Mouse (Mus musculus) ovary, postnatal 10 days (tissue): ENCODE data around the gene Atxn2l.

Experiments used
- DNase-seq: peaks from one replicate; pipeline ENCODE4 v3.0.0; 2022; ENCODE audit warnings: low spot score

Atxn2l gene

DNA sequence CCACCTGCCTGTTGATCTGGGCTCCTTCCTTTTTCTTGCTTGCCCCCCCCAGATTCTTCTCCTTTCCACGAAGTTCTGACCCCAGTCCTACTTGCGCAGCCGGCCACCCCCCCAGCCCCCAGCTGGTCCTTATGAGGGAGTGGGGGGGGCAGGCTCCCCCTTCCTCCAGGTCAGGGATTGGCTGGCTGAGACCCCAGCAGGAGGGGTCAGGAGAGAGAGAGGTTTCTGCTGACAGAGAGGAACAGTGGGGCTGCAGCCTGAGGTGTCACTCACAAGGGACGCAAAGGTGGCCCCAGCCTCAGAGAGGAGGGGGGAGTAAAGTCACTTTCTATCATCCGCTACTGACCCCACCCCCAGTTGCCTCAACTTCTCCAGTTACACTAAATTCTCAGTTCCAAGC lies 40.2 kb downstream of the Atxn2l start, which contains the start of gene Atp2a1:
Atp2a1 (minus strand) TSS at position 105 of the 400 bp plus-strand sequence.
- DNase-seq, result no peak

DNA sequence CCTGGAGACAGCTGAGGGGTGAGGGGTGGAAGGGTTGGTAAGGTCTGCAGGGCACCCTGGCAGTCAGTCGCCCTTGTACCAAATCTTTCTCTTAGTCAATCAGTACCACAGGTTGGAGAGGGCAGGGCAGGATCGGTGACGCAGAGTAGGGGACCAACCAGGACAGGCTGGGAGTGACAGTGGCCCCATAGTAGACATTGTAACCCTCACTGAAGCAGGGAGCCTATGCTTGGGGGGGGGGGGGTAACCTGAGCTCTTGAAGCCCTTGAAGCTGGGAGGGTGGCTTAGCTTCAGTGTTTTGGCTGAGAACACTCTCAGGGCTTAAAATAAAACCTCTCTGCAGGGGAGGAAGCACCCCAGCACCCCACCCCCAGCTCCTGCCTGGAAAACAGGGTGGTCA lies 41.6 kb downstream of the Atxn2l start:
- DNase-seq, result no peak

- no peak for DNase-seq
Observed at GRCm38 (mm10) chr7:126460623-126461399, 42.4 kb downstream of the Atxn2l start.

DNA sequence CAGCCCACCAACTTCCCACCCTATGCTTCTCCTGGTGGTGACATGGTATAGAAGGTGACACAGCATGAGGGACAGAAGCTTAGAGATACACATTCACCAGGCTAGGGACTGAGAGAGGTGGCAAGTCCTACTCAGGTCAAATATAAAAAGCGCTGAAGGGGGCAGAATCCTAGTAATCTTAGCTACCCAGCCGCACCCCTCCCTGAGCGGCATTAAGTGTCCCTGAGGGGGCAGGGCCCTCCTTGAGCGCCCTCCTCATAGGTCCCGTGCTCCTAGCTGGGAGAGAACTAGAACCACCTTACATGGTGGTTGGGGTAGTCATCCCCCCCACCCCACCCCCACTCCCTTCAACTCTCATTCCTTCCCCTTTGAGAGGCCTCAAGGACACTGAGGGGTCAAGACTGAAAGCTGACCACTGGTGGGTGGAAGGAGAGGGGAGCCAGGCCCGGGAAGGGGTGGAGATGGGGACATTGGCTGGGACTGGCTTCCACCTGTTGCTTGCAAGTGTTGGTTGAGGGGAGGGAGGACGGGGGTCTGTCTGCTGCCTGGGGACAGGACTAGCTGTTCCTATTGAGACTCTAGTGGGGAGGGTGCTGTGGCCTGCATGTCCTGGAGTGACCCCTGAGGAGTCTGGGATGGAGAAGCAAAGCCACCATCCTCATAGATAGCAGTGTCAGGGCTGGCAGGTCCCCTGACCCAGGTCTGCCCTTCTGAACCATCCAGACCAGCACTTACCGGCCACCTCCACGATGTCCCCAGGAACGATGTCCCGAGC lies 44.2 kb downstream of the Atxn2l start:
- DNase-seq, result no peak

DNA sequence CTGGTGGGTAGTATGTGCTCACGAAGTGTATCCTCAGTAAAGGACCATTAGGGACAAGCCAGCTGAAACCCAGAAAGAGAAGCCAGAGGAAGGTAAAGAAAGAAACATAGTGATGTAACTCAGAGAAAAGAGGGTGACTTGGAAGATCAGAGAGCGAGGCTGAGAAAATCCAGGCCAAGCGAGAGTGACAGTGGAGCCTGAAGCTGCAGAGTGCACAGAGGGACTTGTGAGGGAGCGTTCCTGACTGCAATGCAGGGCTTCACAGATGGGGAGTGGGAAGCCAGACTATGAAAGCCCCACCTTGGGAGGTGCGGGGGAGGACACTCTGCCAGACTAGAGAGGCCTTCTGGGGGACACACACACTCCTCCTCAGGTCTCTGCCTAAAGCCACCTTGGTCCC lies 45.0 kb downstream of the Atxn2l start:
- no peak for DNase-seq

DNA sequence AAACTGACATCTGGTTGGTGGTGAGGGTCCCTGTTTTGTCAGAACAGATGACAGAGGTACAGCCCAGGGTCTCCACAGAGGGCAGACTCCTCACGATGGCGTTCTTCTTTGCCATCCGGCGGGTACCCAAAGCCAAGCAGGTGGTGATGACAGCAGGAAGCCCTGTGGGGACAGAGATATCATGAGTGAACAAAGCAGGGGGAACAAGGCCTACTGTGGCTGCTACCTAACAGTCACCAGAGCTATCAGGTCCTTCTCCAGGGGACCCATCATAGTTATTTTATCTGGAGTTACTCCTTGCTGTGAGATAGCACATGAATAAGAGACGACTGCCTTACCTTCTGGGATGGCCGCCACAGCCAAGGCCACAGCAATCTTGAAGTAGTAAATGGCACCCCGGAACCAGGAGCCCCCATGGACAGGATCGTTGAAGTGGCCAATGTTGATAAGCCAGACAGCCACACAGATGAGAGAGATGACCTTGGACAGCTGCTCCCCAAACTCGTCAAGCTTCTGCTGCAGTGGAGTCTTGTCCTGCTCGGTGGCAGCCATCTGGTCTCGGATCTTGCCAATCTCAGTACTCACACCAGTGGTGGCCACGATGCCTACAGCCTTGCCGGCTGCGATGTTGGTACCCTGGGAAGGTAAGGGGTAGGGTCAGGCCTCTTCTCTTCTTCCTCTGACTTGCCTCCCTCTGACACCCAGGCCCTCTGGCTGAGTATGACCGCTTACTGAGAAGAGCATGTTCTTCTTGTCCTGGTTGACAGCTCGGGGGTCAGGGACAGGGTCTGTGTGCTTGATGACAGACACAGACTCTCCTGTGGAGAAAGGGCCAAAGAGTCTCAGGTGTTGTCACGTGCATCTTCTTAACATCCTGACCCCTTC lies 46.6 kb downstream of the Atxn2l start:
- DNase-seq, result no peak

DNA sequence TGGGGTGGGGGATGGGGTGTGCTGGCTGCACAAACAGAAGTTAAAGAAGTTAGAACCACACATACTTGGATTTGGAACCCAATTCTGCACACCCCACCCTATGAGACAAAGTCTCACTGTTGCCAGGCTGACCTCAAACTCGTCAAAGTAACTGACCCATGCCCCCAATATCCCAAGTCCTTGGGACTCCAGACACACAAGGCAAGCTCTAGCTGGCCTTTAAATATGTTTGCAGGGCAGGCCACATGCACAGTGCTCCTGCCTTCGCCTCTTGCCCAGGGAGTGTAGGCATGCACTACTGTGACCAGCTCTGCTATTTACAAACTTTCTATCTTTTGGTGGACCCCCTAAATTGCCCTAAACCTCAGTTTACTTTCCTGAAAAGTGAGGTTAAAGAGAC lies 48.0 kb downstream of the Atxn2l start:
- no peak for DNase-seq

GRCm38 (mm10) chr7:126453861-126454260 lies 49.4 kb downstream of the Atxn2l start:
- DNase-seq, result no peak

DNA sequence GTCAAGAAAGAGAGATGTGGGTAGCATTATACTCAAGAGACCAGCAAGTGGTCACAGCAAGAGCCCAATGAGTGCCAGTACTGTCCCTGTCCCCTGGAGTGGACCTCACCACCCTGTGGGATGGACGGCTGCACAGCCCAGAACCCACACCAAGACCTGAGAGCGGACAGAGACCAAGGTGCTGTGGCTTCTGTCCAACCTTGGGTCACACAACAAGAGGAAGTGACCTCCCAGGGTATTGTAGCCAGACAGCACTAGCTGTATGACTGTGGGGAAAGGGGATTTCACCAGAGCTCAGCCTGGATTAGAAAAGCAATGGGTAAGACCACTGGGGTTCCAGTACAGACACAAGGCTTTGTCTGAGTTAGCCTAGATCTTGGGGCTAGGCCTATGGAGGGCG lies 51.0 kb downstream of the Atxn2l start:
- DNase-seq, result no peak

DNA sequence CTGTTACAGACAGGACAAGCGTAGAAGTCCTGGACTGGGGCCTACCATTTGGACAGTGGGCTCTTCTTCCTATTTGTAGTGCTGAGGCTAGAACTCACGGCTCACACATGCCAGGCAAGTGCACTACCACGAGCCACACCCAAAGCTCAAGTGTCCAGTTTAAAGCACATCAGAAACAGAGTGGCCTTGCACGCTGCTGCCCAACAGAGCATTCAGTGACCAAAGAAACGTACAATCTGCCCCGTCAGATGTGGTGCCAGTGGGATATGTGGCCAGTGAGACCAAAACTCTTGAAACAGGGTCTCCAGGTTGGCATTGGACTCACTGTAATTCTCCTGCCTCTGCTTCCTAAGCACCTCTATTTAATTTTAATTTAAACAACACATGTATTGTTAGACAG lies 52.6 kb downstream of the Atxn2l start:
- no peak for DNase-seq

- no peak for DNase-seq
Observed at GRCm38 (mm10) chr7:126449991-126450390, 53.2 kb downstream of the Atxn2l start.

DNA sequence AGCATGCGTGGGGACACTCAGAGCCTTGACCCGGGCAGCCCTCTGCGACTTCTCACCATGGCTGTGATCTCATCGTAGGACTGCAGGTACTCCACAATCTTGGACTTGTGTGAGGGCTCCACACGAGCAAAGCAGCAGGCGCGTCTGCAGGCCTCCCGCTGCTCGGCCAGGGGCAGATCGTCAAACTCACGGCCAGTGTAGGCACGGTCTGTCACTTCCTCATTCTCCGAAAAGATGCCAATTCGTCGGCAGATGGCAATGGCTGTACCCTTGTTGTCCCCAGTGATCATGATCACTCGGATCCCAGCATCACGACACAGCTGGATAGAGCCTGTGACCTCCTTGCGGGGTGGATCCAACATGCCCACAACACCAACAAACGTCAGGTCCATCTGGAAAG lies 54.8 kb downstream of the Atxn2l start:
- DNase-seq, result no peak

DNA sequence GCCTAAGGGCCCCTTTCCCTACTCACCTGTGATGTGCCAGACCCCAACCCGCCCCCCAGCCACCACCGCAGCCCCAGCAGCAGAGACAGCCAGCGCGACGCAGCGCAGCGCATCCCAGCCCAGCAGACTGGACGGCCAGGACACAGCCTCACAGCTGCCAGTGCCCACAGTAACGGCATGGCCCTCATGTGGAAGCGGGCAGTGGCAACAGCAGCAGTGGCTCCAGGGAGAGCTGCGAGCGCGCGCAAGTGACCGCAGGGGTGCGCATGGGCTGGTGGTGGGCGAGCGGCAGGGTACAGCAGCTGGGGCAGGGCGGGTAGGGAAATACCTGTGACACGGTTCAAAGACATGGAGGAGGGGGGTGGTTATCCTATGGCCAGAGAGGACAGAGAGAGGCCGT lies 57.0 kb downstream of the Atxn2l start:
- no peak for DNase-seq

- no peak for DNase-seq
Observed at GRCm38 (mm10) chr7:126445104-126445815, 58.0 kb downstream of the Atxn2l start.

DNA sequence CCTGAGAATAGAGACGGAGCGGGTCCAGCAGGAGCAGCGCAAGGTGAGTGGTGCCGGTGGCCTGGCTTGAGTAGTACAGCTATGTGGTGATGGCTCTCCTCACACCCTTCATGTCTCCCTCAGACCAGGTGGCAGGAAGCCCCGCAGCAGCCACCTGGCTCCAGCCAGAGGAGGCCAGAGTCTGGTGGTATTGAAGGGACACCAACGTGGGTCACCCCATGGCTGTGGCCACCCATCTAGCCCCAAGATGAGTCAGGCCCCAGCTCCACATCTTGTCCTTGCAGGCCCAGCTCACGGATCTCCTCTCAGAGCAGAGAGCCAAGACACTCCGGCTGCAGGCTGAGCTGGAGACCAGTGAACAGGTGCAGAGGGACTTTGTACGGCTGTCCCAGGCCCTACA lies 58.7 kb downstream of the Atxn2l start:
- DNase-seq, result no peak

GRCm38 (mm10) chr7:126443997-126444396 lies 59.2 kb downstream of the Atxn2l start:
- no peak for DNase-seq
